Mouse (Mus musculus): ENCODE measurements around the gene Angpt4. TPM values are rescaled to one million over a fixed set of nuclear protein-coding genes. Genes with fewer than 3 reads are reported as not detected.

Gene Angpt4
- total RNA-seq, 2 experiments from 2014 or later = not detected

- DNase-seq (ENCODE audit: low spot score in 2 of 2) = no peak
Observed at GRCm38 (mm10) chr2:151961284-151962196, 50.5 kb downstream of the Angpt4 start.

- peak; percentile 76 to 77 for DNase-seq (ENCODE audit: low spot score in 2 of 2)
Observed at GRCm38 (mm10) chr2:151962474-151962873, 51.5 kb downstream of the Angpt4 start.

- DNase-seq (ENCODE audit: low spot score in 2 of 2) = no peak
Observed at GRCm38 (mm10) chr2:151963319-151963718, 52.3 kb downstream of the Angpt4 start.

GRCm38 (mm10) chr2:151964052-151964451 lies 53.0 kb downstream of the Angpt4 start:
- DNase-seq (ENCODE audit: low spot score in 2 of 2) = no peak

- DNase-seq (ENCODE audit: low spot score in 2 of 2) = no peak
Observed at GRCm38 (mm10) chr2:151967176-151967750, 56.3 kb downstream of the Angpt4 start.

GRCm38 (mm10) chr2:151967792-151968191 lies 56.8 kb downstream of the Angpt4 start:
- no peak for DNase-seq (ENCODE audit: low spot score in 2 of 2)

GRCm38 (mm10) chr2:151968451-151968850 lies 57.4 kb downstream of the Angpt4 start:
- no peak for DNase-seq (ENCODE audit: low spot score in 2 of 2)

- no peak for DNase-seq (ENCODE audit: low spot score in 2 of 2)
Observed at GRCm38 (mm10) chr2:151968986-151969385, 58.0 kb downstream of the Angpt4 start.

GRCm38 (mm10) chr2:151969396-151969795 lies 58.4 kb downstream of the Angpt4 start:
- no peak for DNase-seq (ENCODE audit: low spot score in 2 of 2)

- peak; percentile 56 to 65 for DNase-seq (ENCODE audit: low spot score in 2 of 2)
Observed at GRCm38 (mm10) chr2:151970191-151971172, 59.5 kb downstream of the Angpt4 start.

- DNase-seq (ENCODE audit: low spot score in 2 of 2) = no peak
Observed at GRCm38 (mm10) chr2:151971748-151972147, 60.7 kb downstream of the Angpt4 start.

- DNase-seq (ENCODE audit: low spot score in 2 of 2) = no peak
Observed at GRCm38 (mm10) chr2:151972880-151973594, 62.0 kb downstream of the Angpt4 start.

- no peak for DNase-seq (ENCODE audit: low spot score in 2 of 2)
Observed at GRCm38 (mm10) chr2:151973595-151974562, 62.9 kb downstream of the Angpt4 start.

GRCm38 (mm10) chr2:151975295-151975694 lies 64.3 kb downstream of the Angpt4 start:
- no peak for DNase-seq (ENCODE audit: low spot score in 2 of 2)

GRCm38 (mm10) chr2:151976067-151976466 lies 65.1 kb downstream of the Angpt4 start:
- no peak for DNase-seq (ENCODE audit: low spot score in 2 of 2)

GRCm38 (mm10) chr2:151977689-151978440 lies 66.9 kb downstream of the Angpt4 start:
- DNase-seq (ENCODE audit: low spot score in 2 of 2) = no peak

- DNase-seq (ENCODE audit: low spot score in 2 of 2) = no peak
Observed at GRCm38 (mm10) chr2:151978494-151978893, 67.5 kb downstream of the Angpt4 start.

- peak; percentile 92 to 94 for DNase-seq (ENCODE audit: low spot score in 2 of 2)
Observed at GRCm38 (mm10) chr2:151979470-151980354, 68.7 kb downstream of the Angpt4 start, which contains the start of gene Fam110a. Gene Fam110a (minus strand): TSS chr2:151980219.
